Mouse (Mus musculus) lung, embryonic 14.5 days (tissue): ENCODE data around the gene Mblac1. TPM values are rescaled to one million over a fixed set of nuclear protein-coding genes. Genes with fewer than 3 reads are reported as not detected.
A peak's percentile ranks its signal among the peaks of the same experiment; 100 is the strongest.

ENCODE experiments used
- ATAC-seq: fragments of 200-750 bp; cut with Nextera tagmentation; 2 replicates; pipeline ENCODE4 v1.8.0; 2017; ENCODE audit warnings: mild to moderate bottlenecking, moderate TSS enrichment, moderate library complexity; ENCODE audit not compliant: insufficient read depth
- DNase-seq: peaks from one replicate; pipeline ENCODE4 v3.0.0-alpha.2; 2015
- H3K27ac ChIP-seq: fragments of 300-500 bp; sonication (generic); 2 replicates; pipeline ENCODE4 v1.5.1; 2014; ENCODE audit warnings: low read depth, mild to moderate bottlenecking, moderate library complexity
- H3K27me3 ChIP-seq: fragments of 300-500 bp; sonication (generic); 2 replicates; pipeline ENCODE4 v1.6.1; 2014; ENCODE audit warnings: low read length, control low read depth; ENCODE audit not compliant: insufficient read depth
- H3K36me3 ChIP-seq: fragments of 300-500 bp; sonication (generic); 2 replicates; pipeline ENCODE4 v1.6.1; 2014; ENCODE audit warnings: control low read depth; ENCODE audit not compliant: insufficient read depth
- H3K4me1 ChIP-seq: fragments of 300-500 bp; sonication (generic); 2 replicates; pipeline ENCODE4 v1.6.1; 2014; ENCODE audit warnings: antibody characterized with exemption, control low read depth; ENCODE audit not compliant: insufficient read depth
- H3K4me2 ChIP-seq: fragments of 300-500 bp; sonication (generic); 2 replicates; pipeline ENCODE4 v1.6.1; 2014; ENCODE audit warnings: mild to moderate bottlenecking
- H3K4me3 ChIP-seq: fragments of 300-500 bp; sonication (generic); 2 replicates; pipeline ENCODE4 v1.5.1; 2014; ENCODE audit warnings: low read depth, low read length
- H3K9ac ChIP-seq: fragments of 300-500 bp; sonication (generic); 2 replicates; pipeline ENCODE4 v1.6.1; 2014
- H3K9me3 ChIP-seq: fragments of 300-500 bp; sonication (generic); 2 replicates; pipeline ENCODE4 v1.6.1; 2016; ENCODE audit warnings: low read depth, low read length, control low read depth
- CTCF ChIP-seq: IDR thresholded peaks from 2 replicates; pipeline ENCODE4 v1.5.1; 2016; ENCODE audit warnings: antibody characterized with exemption, low read depth
- WGBS: fragments of 180-500 bp; shearing (Covaris S2); extraction: QIAGEN DNeasy Blood & Tissue Kit; methylation state at CpG from one replicate; pipeline ENCODE4 v1.1.7; 2014; 5-methylcytosine and 5-hydroxymethylcytosine counted together
- microRNA counts: library from miRNA; unstranded; fragments of <30 nt; microRNA quantifications from one replicate; lab custom pipeline; 2016
- microRNA-seq: library from miRNA; unstranded; fragments of <30 nt; microRNA quantifications from one replicate; pipeline ENCODE4, GENCODE M21; 2016; ENCODE audit warnings: borderline number of aligned reads
- polyA plus RNA-seq: library from polyadenylated mRNA; unstranded; fragments of >200 nt; fragmentation: Nextera tagmentation; extraction: Ambion mirVana; gene quantifications from 2 replicates; pipeline ENCODE4 v1.2.1, GENCODE M21; 2014

Gene Mblac1
- polyA plus RNA-seq, 1 experiment from 2014 or later: 7.3 TPM

- no peak for TF ChIP-seq CTCF
- DNase-seq: no peak
- 77% methylated on average over 2 of the region's 2 CpGs for WGBS
- Histone ChIP-seq H3K27ac (no peak overlapping the region), H3K4me2 (no peak overlapping the region), H3K27me3 (no peaks in the 10 kb centered on the region), H3K36me3 (no peaks in the 10 kb centered on the region), H3K4me1 (no peaks in the 10 kb centered on the region), H3K9ac (no peak overlapping the region), H3K9me3 (no peaks in the 10 kb centered on the region), H3K4me3 (no peak overlapping the region)
- ATAC-seq: no peak
These were observed 39.7 kb downstream of the Mblac1 start for GRCm38 (mm10) chr5:138233778-138234177.

- H3K27me3 ChIP-seq: no peaks in the 10 kb centered on the region
- no peaks in the 10 kb centered on the region for H3K4me1 ChIP-seq
- no peaks in the 10 kb centered on the region for H3K9me3 ChIP-seq
- H3K4me2 ChIP-seq: no peak overlapping the region
- no peaks in the 10 kb centered on the region for H3K36me3 ChIP-seq
- DNase-seq (no peak), ATAC-seq (no peak)
- H3K27ac ChIP-seq: no peak overlapping the region
- H3K4me3 ChIP-seq: no peak overlapping the region
- no peak overlapping the region for H3K9ac ChIP-seq
- TF ChIP-seq CTCF: no peak
These were observed 40.1 kb downstream of the Mblac1 start for GRCm38 (mm10) chr5:138234224-138234623.

GRCm38 (mm10) chr5:138241511-138241910 is 47.4 kb downstream of the Mblac1 start:
- H3K27me3 ChIP-seq: no peaks in the 10 kb centered on the region
- H3K36me3 ChIP-seq: no peaks in the 10 kb centered on the region
- ATAC-seq (no peak), DNase-seq (peak; percentile 31)
- 24% methylated on average over 2 of the region's 2 CpGs for WGBS
- H3K9ac ChIP-seq: no peak overlapping the region
- H3K4me1 ChIP-seq: no peaks in the 10 kb centered on the region
- H3K27ac ChIP-seq: no peak overlapping the region
- H3K4me2 ChIP-seq: no peak overlapping the region
- TF ChIP-seq CTCF: no peak
- H3K4me3 ChIP-seq: no peak overlapping the region
- H3K9me3 ChIP-seq: no peaks in the 10 kb centered on the region

MicroRNAs within 50 kb of the gene (microRNA counts, 519-probe panel; counts per million panel counts)
- microRNA mmu-miR-106b (lab: Ali Mortazavi, UCI): 4,204 counts per million, percentile 87 among the panel's probes with 10 or more counts
- microRNA mmu-miR-25 (lab: Ali Mortazavi, UCI): 5,126 counts per million, percentile 96 among the panel's probes with 10 or more counts
- microRNA mmu-miR-93 (lab: Ali Mortazavi, UCI): 4,060 counts per million, percentile 84 among the panel's probes with 10 or more counts

Small RNA genes lying within 50 kb of the gene (microRNA-seq; reads per million reads assigned to microRNA genes)
- gene Mir106b (10,590 reads per million, percentile 95 among the genes with 10 or more reads in this experiment), gene Mir25 (1,304 reads per million, percentile 75 among the genes with 10 or more reads in this experiment), gene Mir93 (10,616 reads per million, percentile 95 among the genes with 10 or more reads in this experiment)

Other genes starting within 250 kb of the Mblac1 start
- gene Gjc3, start 231.2 kb upstream of the Mblac1 start, polyA plus RNA-seq: 0.18 TPM in 1 of 2 replicates, not detected in the other
- gene Azgp1, start 212.8 kb upstream of the Mblac1 start, polyA plus RNA-seq: not detected in 2 replicates
- not detected in 2 replicates for gene Smok3a, start 173.1 kb upstream of the Mblac1 start, polyA plus RNA-seq
- not detected in 2 replicates for gene Smok3b, start 172.9 kb upstream of the Mblac1 start, polyA plus RNA-seq
- not detected in 2 replicates for gene Smok3c, start 141.1 kb upstream of the Mblac1 start, polyA plus RNA-seq
- gene Zkscan1, start 109.2 kb upstream of the Mblac1 start, polyA plus RNA-seq: 24.5 and 27.2 TPM in 2 replicates
- gene Zscan21, start 77.4 kb upstream of the Mblac1 start, polyA plus RNA-seq: 63.0 and 64.9 TPM in 2 replicates
- 16.6 and 18.1 TPM in 2 replicates for gene Zfp113, start 38.6 kb upstream of the Mblac1 start, polyA plus RNA-seq
- gene Cops6, start 33.2 kb upstream of the Mblac1 start, polyA plus RNA-seq: 256 and 259 TPM in 2 replicates
- 19.2 and 20.6 TPM in 2 replicates for gene Ap4m1, start 22.3 kb upstream of the Mblac1 start, polyA plus RNA-seq
- gene Mcm7, start 21.9 kb upstream of the Mblac1 start, polyA plus RNA-seq: 225 and 233 TPM in 2 replicates
- gene Taf6, start 6.9 kb upstream of the Mblac1 start, polyA plus RNA-seq: 95.6 and 97.6 TPM in 2 replicates
- 55.5 and 59.0 TPM in 2 replicates for gene Cnpy4, start 6.8 kb upstream of the Mblac1 start, polyA plus RNA-seq
- not detected in 2 replicates for gene Nxpe5, start 31.6 kb downstream of the Mblac1 start, polyA plus RNA-seq
- gene Lamtor4, start 61.2 kb downstream of the Mblac1 start, polyA plus RNA-seq: 44.2 and 46.0 TPM in 2 replicates
- gene BC037034, start 69.7 kb downstream of the Mblac1 start, polyA plus RNA-seq: 5.5 and 6.6 TPM in 2 replicates
- gene Gal3st4, start 78.5 kb downstream of the Mblac1 start, polyA plus RNA-seq: 0.78 and 1.6 TPM in 2 replicates
- gene Gm43720, start 85.6 kb downstream of the Mblac1 start, polyA plus RNA-seq: 0.12 TPM in 1 of 2 replicates, not detected in the other
- 4.3 and 4.7 TPM in 2 replicates for gene Gpc2, start 85.7 kb downstream of the Mblac1 start, polyA plus RNA-seq
- 4.3 and 6.3 TPM in 2 replicates for gene Stag3, start 85.9 kb downstream of the Mblac1 start, polyA plus RNA-seq
- gene Pvrig, start 147.6 kb downstream of the Mblac1 start, polyA plus RNA-seq: 0.17 TPM in 1 of 2 replicates, not detected in the other
- gene Zfp157, start 247.2 kb downstream of the Mblac1 start, polyA plus RNA-seq: 35.5 and 41.9 TPM in 2 replicates